Mouse (Mus musculus): ENCODE measurements at regions not wholly inside any gene's neighbourhood (a gene's known extent, or its start where the extent isn't known, plus 50 kb on each side); places are given as distances from the start of the nearest gene placed in this dataset.

- no peak for DNase-seq
Measured at GRCm38 (mm10) chr1:194161469-194161868, 456.5 kb upstream of the Plxna2 start.

- peak; percentile 15 for DNase-seq
Measured at GRCm38 (mm10) chr1:194160761-194161461, 457.1 kb upstream of the Plxna2 start.

GRCm38 (mm10) chr1:194157268-194157667 is 460.8 kb upstream of the Plxna2 start:
- no peak for DNase-seq

- peak; percentile 33 for DNase-seq
Measured at GRCm38 (mm10) chr1:194148416-194149364, 469.3 kb upstream of the Plxna2 start.

- no peak for DNase-seq
Measured at GRCm38 (mm10) chr1:194117631-194118360, 500.2 kb upstream of the Plxna2 start.

- no peak for DNase-seq
Measured at GRCm38 (mm10) chr1:194114399-194114798, 503.6 kb upstream of the Plxna2 start.

GRCm38 (mm10) chr1:194111931-194112330 is 506.1 kb upstream of the Plxna2 start:
- peak; percentile 10 for DNase-seq

- DNase-seq, result no peak
Measured at GRCm38 (mm10) chr1:194109172-194110071, 508.6 kb upstream of the Plxna2 start.

GRCm38 (mm10) chr1:194108132-194108531 is 509.9 kb upstream of the Plxna2 start:
- DNase-seq, result no peak

GRCm38 (mm10) chr1:194107271-194107938 is 510.6 kb upstream of the Plxna2 start:
- no peak for DNase-seq

- no peak for DNase-seq
Measured at GRCm38 (mm10) chr1:194089918-194090548, 528.0 kb upstream of the Plxna2 start.

GRCm38 (mm10) chr1:194058512-194058911 is 559.5 kb upstream of the Plxna2 start:
- no peak for DNase-seq

GRCm38 (mm10) chr1:194056544-194056943 is 561.5 kb upstream of the Plxna2 start:
- no peak for DNase-seq

- DNase-seq, result no peak
Measured at GRCm38 (mm10) chr1:194049746-194050351, 568.2 kb upstream of the Plxna2 start.

- no peak for DNase-seq
Measured at GRCm38 (mm10) chr1:194041393-194042352, 576.3 kb upstream of the Plxna2 start.

GRCm38 (mm10) chr1:194038711-194039110 is 579.3 kb upstream of the Plxna2 start:
- no peak for DNase-seq

GRCm38 (mm10) chr1:194034199-194034883 is 583.7 kb upstream of the Plxna2 start:
- DNase-seq, result no peak

GRCm38 (mm10) chr1:194032603-194033002 is 585.4 kb upstream of the Plxna2 start:
- DNase-seq, result no peak
